Mouse (Mus musculus) midbrain, embryonic 15.5 days (tissue): ENCODE results near the gene Lgsn. TPM values are rescaled to one million over a fixed set of nuclear protein-coding genes. Genes with fewer than 3 reads are reported as not detected.

Experiments used
- ATAC-seq: fragments of 200-750 bp; cut with Nextera tagmentation; replicated peaks from 2 replicates; pipeline ENCODE4 v1.8.0; 2017; ENCODE audit warnings: moderate TSS enrichment
- H3K27ac ChIP-seq: fragments of 300-500 bp; sonication (generic); 2 replicates; pipeline ENCODE4 v1.5.1; 2015; ENCODE audit warnings: mild to moderate bottlenecking, inconsistent platforms
- H3K27me3 ChIP-seq: fragments of 300-500 bp; sonication (generic); replicated peaks from 2 replicates; pipeline ENCODE4 v1.6.1; 2015; ENCODE audit warnings: inconsistent platforms
- H3K36me3 ChIP-seq: fragments of 300-500 bp; sonication (generic); replicated peaks from 2 replicates; pipeline ENCODE4 v1.6.1; 2015; ENCODE audit warnings: inconsistent platforms
- H3K4me1 ChIP-seq: fragments of 300-500 bp; sonication (generic); 2 replicates; pipeline ENCODE4 v1.6.1; 2015; ENCODE audit warnings: inconsistent platforms
- H3K4me2 ChIP-seq: fragments of 300-500 bp; sonication (generic); 2 replicates; pipeline ENCODE4 v1.6.1; 2015; ENCODE audit warnings: inconsistent platforms, mild to moderate bottlenecking, moderate library complexity
- H3K4me3 ChIP-seq: fragments of 300-500 bp; sonication (generic); 2 replicates; pipeline ENCODE4 v1.5.1; 2015; ENCODE audit warnings: mild to moderate bottlenecking, inconsistent platforms
- H3K9ac ChIP-seq: fragments of 300-500 bp; sonication (generic); 2 replicates; pipeline ENCODE4 v1.6.1; 2015; ENCODE audit warnings: mild to moderate bottlenecking, inconsistent platforms
- H3K9me3 ChIP-seq: fragments of 300-500 bp; sonication (generic); 2 replicates; pipeline ENCODE4 v1.6.1; 2016; ENCODE audit warnings: inconsistent platforms
- polyA plus RNA-seq: library from polyadenylated mRNA; unstranded; fragments of >200 nt; fragmentation: Nextera tagmentation; extraction: Ambion mirVana; gene quantifications from 2 replicates; pipeline ENCODE4 v1.2.1, GENCODE M21; 2015

Gene Lgsn
- polyA plus RNA-seq, 1 experiment from 2014 or later, result not detected

- no peak overlapping the region for H3K27ac ChIP-seq
- no peak overlapping the region for H3K4me2 ChIP-seq
- H3K4me1 ChIP-seq, result no peaks in the 10 kb centered on the region
- no peaks in the 10 kb centered on the region for H3K36me3 ChIP-seq
- H3K4me3 ChIP-seq, result no peak overlapping the region
- peak; percentile 94 for ATAC-seq
- no peaks in the 10 kb centered on the region for H3K9me3 ChIP-seq
- H3K27me3 ChIP-seq, result no peaks in the 10 kb centered on the region
- H3K9ac ChIP-seq, result no peak overlapping the region
These were observed 57.3 kb downstream of the Lgsn start for GRCm38 (mm10) chr1:31233319-31234036.

Other genes starting within 250 kb of the Lgsn start
- gene AC153137.1, start 198.4 kb upstream of the Lgsn start, polyA plus RNA-seq, result not detected in 2 replicates
- not detected in 2 replicates for gene 4931428L18Rik, start 46.3 kb downstream of the Lgsn start, polyA plus RNA-seq
- not detected in 2 replicates for gene Pih1d3, start 46.4 kb downstream of the Lgsn start, polyA plus RNA-seq